Mouse (Mus musculus) embryonic facial prominence, embryonic 10.5 days (tissue): Measurements from ENCODE around the gene Arhgap27. TPM values are rescaled to one million over a fixed set of nuclear protein-coding genes. Genes with fewer than 3 reads are reported as not detected.

Experiments used
- DNase-seq: peaks from one replicate; pipeline ENCODE4 v3.0.0-alpha.2; 2017; ENCODE audit warnings: low spot score
- H3K27ac ChIP-seq: fragments of 300-500 bp; sonication (generic); replicated peaks from 2 replicates; pipeline ENCODE4 v1.5.1; 2016; ENCODE audit warnings: mild to moderate bottlenecking
- H3K27me3 ChIP-seq: fragments of 300-500 bp; sonication (generic); replicated peaks from 2 replicates; pipeline ENCODE4 v1.6.1; 2016; ENCODE audit warnings: low read depth, mild to moderate bottlenecking; ENCODE audit not compliant: poor library complexity, severe bottlenecking
- H3K36me3 ChIP-seq: fragments of 300-500 bp; sonication (generic); replicated peaks from 2 replicates; pipeline ENCODE4 v1.6.1; 2016; ENCODE audit warnings: mild to moderate bottlenecking, moderate library complexity
- H3K4me1 ChIP-seq: fragments of 300-500 bp; sonication (generic); 2 replicates; pipeline ENCODE4 v1.6.1; 2016
- H3K4me3 ChIP-seq: fragments of 300-500 bp; sonication (generic); 2 replicates; pipeline ENCODE4 v1.5.1; 2016; ENCODE audit warnings: mild to moderate bottlenecking, moderate library complexity
- H3K9me3 ChIP-seq: fragments of 300-500 bp; sonication (generic); 2 replicates; pipeline ENCODE4 v1.6.1; 2016; ENCODE audit warnings: mild to moderate bottlenecking
- WGBS: fragments of 180-500 bp; shearing (Covaris S2); methylation state at CpG from one replicate; pipeline ENCODE4 v1.1.7; 2016; 5-methylcytosine and 5-hydroxymethylcytosine counted together
- polyA plus RNA-seq: library from polyadenylated mRNA; unstranded; fragments of >200 nt; fragmentation: Nextera tagmentation; extraction: Ambion mirVana; gene quantifications from 2 replicates; pipeline ENCODE4 v1.2.1, GENCODE M21; 2016

The Arhgap27 gene
- polyA plus RNA-seq, 1 experiment from 2014 or later: 5.8 TPM

DNA sequence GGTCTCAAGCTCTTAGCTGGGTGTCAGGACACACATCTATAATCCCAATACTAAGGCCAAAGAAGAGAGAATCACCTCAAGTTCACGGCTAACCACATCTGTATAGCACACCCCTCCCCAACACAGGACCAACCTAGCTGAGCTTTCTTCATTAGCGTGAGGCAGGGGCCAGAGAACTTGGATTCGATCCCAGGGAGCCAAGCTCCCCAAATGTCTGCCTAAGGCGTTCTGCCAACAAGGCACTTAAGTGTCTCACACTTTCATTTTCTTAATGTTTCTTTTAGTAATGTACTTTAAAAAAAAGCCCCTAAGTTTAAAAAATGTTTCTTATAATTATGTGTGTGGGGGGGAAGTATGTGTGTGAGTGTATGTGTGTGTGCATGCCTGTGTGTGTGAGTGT lies 42.8 kb downstream of the Arhgap27 start:
- Histone ChIP-seq H3K9me3 (no peaks in the 10 kb centered on the region), H3K4me3 (no peak overlapping the region), H3K27me3 (peaks cover 27% of the 10 kb centered on the region), H3K4me1 (peaks cover 12% of the 10 kb centered on the region), H3K27ac (no peak overlapping the region), H3K36me3 (no peaks in the 10 kb centered on the region)
- 78% methylated on average over 4 of the region's 4 CpGs for WGBS
- DNase-seq: no peak

DNA sequence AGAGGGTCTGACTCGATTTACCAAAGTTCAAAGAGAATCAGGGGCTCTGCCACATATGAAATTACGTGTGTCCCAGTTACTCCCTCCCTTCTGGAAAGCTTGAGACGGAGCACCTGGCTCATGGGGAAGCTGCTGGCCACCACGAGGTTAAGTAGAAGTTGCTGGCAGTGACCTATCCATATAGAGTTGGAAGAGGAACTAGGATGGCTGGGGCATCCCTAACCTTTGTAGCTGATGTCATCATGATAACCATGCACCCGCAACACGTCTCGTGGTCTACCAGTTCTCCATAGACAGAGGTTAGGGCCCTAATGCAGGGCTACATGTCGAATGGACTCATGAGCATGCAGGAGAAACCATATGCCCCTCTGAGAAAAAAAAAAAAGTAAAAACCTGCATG lies 43.3 kb downstream of the Arhgap27 start:
- Histone ChIP-seq H3K4me3 (no peak overlapping the region), H3K27ac (no peak overlapping the region), H3K27me3 (peaks cover 27% of the 10 kb centered on the region), H3K4me1 (peaks cover 11% of the 10 kb centered on the region), H3K9me3 (no peaks in the 10 kb centered on the region), H3K36me3 (no peaks in the 10 kb centered on the region)
- no peak for DNase-seq
- 86% methylated on average over 8 of the region's 8 CpGs for WGBS

DNA sequence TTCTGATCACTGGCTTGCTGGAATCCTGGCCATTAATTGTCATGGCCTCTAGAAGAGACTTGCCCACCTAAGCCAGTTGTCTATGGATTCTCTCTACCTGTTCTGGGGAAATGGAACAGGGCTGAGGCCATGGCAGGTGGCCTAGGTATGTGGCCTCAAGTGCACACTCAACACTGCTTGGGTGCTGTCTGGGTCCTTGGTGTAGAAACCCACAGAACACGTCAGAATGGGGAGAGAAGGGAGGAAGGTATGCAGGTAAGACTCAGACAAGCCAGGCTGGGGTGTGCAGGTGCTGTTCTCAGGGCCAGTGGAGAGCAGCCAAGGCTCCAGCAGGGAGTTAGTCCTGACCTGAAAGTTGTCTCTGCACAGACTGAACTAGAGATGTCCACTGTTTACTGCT lies 45.5 kb downstream of the Arhgap27 start:
- Histone ChIP-seq H3K27me3 (peaks cover 12% of the 10 kb centered on the region; the same call in 1 of the 2 replicates), H3K9me3 (no peaks in the 10 kb centered on the region), H3K4me1 (peaks cover 8% of the 10 kb centered on the region; the same call in 1 of the 2 replicates), H3K4me3 (no peak overlapping the region), H3K27ac (no peak overlapping the region), H3K36me3 (no peaks in the 10 kb centered on the region)
- DNase-seq: no peak
- WGBS: 65% methylated on average over 1 of the region's 1 CpGs

- H3K27ac ChIP-seq: 0 out of 2 replicates have a peak overlapping the region, but pooled peaks have one; percentile 5
- H3K4me1 ChIP-seq: peaks cover 18% of the 10 kb centered on the region
- no peaks in the 10 kb centered on the region for H3K9me3 ChIP-seq
- no peaks in the 10 kb centered on the region for H3K36me3 ChIP-seq
- no peak overlapping the region for H3K4me3 ChIP-seq
- no peak for DNase-seq
- 83% methylated on average over 5 of the region's 5 CpGs for WGBS
- peaks cover 24% of the 10 kb centered on the region for H3K27me3 ChIP-seq
Measured at GRCm38 (mm10) chr11:103315379-103315778, 48.1 kb downstream of the Arhgap27 start.

- WGBS: 77% methylated on average over 10 of the region's 10 CpGs
Measured at GRCm38 (mm10) chr11:103314736-103315374, 48.6 kb downstream of the Arhgap27 start.

DNA sequence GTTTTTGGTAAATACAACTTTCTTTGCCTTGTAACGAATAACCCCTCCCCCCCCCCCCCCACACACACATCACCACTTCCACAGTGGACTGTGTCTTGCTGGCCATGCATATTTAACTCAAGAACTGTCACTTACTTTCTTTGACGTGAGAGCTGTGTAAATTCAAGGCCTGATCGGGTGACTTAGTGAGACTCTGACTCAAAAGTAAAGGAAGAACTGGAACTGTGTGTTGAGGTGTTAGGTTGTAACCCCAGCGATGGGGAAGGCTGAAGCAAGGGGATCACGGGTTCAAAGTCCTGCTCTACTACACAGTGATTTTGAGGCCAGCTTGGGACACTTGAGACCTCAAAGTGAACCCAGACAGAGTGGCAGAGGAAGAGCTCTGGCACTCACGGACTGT lies 50.0 kb downstream of the Arhgap27 start:
- Histone ChIP-seq H3K27me3 (peaks cover 22% of the 10 kb centered on the region), H3K27ac (0 out of 2 replicates have a peak overlapping the region, but pooled peaks have one; percentile 90), H3K9me3 (no peaks in the 10 kb centered on the region), H3K4me1 (peaks cover 18% of the 10 kb centered on the region), H3K4me3 (no peak overlapping the region), H3K36me3 (no peaks in the 10 kb centered on the region)
- 83% methylated on average over 6 of the region's 6 CpGs for WGBS
- no peak for DNase-seq

More at GRCm38 (mm10) chr11:103314736-103315374, 48.6 kb downstream of the Arhgap27 start:
- DNase-seq: no peak
- Histone ChIP-seq H3K36me3 (no peaks in the 10 kb centered on the region), H3K27ac (no peak overlapping the region), H3K4me1 (peaks cover 18% of the 10 kb centered on the region), H3K4me3 (no peak overlapping the region), H3K27me3 (peaks cover 22% of the 10 kb centered on the region), H3K9me3 (no peaks in the 10 kb centered on the region)

GRCm38 (mm10) chr11:103312655-103313255 lies 50.7 kb downstream of the Arhgap27 start:
- Histone ChIP-seq H3K4me1 (peaks cover 22% of the 10 kb centered on the region), H3K27me3 (peaks cover 16% of the 10 kb centered on the region), H3K9me3 (no peaks in the 10 kb centered on the region), H3K4me3 (no peak overlapping the region), H3K36me3 (no peaks in the 10 kb centered on the region), H3K27ac (peak overlapping the region; percentile 90)
- DNase-seq: peak; percentile 38
- WGBS: 40% methylated on average over 8 of the region's 8 CpGs

GRCm38 (mm10) chr11:103311960-103312611 lies 51.4 kb downstream of the Arhgap27 start:
- 5% methylated on average over 30 of the region's 30 CpGs for WGBS
- H3K4me1 ChIP-seq: peaks cover 22% of the 10 kb centered on the region

DNA sequence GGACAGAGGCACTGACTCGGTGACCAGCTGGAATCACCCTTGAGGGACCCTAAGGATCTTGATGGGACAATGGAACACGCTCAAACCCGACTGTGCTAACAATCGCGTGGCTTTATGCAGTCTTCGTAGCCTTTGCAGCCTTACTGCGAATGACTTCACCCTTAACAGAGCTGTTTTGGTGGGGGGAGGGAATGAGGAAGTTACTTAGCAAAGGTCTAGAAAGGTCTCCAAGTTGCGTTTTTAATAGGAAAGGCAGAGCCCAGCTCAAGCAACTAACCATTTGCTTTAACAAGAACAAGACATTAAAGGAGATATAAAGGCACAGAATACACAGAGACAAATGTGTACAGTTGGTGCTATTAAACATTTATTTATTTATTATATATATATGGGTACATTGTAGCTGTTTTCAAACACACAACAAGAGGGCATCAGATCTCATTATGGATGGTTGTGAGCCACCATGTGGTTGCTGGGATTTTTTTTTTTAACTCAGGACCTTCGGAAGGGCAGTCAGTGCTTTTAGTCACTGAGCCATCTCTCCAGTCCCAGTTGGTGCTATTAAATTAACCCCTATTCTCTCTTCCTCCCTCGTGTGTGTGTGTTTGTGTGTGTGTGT lies 53.4 kb downstream of the Arhgap27 start:
- 79% methylated on average over 10 of the region's 10 CpGs for WGBS
- Histone ChIP-seq H3K4me3 (no peak overlapping the region), H3K36me3 (no peaks in the 10 kb centered on the region), H3K27ac (no peak overlapping the region), H3K9me3 (no peaks in the 10 kb centered on the region), H3K4me1 (peaks cover 25% of the 10 kb centered on the region), H3K27me3 (peaks cover 13% of the 10 kb centered on the region)
- no peak for DNase-seq

More at GRCm38 (mm10) chr11:103311960-103312611, 51.4 kb downstream of the Arhgap27 start:
- H3K4me3 ChIP-seq: peak overlapping the region; percentile 60
- H3K9me3 ChIP-seq: no peaks in the 10 kb centered on the region
- no peaks in the 10 kb centered on the region for H3K36me3 ChIP-seq
- peak overlapping the region; percentile 90 for H3K27ac ChIP-seq
- peaks cover 13% of the 10 kb centered on the region for H3K27me3 ChIP-seq
- peak; percentile 77 for DNase-seq

GRCm38 (mm10) chr11:103307910-103308309 lies 55.6 kb downstream of the Arhgap27 start:
- Histone ChIP-seq H3K27me3 (peaks cover 13% of the 10 kb centered on the region), H3K4me3 (no peak overlapping the region), H3K36me3 (no peaks in the 10 kb centered on the region), H3K4me1 (peaks cover 23% of the 10 kb centered on the region), H3K9me3 (no peaks in the 10 kb centered on the region), H3K27ac (no peak overlapping the region)
- DNase-seq: no peak
- 74% methylated on average over 8 of the region's 8 CpGs for WGBS

DNA sequence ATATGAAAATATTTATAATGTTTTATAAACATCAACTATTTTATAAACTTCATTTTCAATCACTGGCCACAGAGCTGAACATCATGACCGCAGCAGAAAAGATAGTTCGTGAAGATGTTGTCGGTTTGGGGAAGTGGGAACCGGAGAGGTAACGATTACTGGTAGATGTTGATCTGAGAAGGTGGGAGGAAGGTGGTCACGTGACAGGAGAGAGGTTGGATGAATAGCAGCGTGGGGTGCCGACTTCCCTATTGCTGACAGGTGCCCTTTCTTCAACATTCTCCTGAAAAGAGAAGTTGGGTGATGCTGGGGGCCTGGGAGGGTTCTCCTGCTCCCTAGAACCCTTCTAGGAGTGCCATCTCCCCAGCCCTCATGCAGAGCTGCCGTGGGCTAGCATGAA lies 59.0 kb downstream of the Arhgap27 start:
- Histone ChIP-seq H3K36me3 (no peaks in the 10 kb centered on the region), H3K9me3 (no peaks in the 10 kb centered on the region), H3K4me1 (0 out of 2 replicates have a peak, but pooled peaks cover 7% of the 10 kb centered on the region), H3K27ac (no peak overlapping the region), H3K4me3 (no peak overlapping the region), H3K27me3 (no peaks in the 10 kb centered on the region)
- WGBS: 88% methylated on average over 9 of the region's 9 CpGs
- no peak for DNase-seq

GRCm38 (mm10) chr11:103294772-103295171 lies 68.7 kb downstream of the Arhgap27 start:
- no peaks in the 10 kb centered on the region for H3K36me3 ChIP-seq
- H3K4me3 ChIP-seq: no peak overlapping the region
- H3K27ac ChIP-seq: no peak overlapping the region
- DNase-seq: no peak
- peaks cover 17% of the 10 kb centered on the region for H3K4me1 ChIP-seq
- 92% methylated on average over 7 of the region's 7 CpGs for WGBS
- no peaks in the 10 kb centered on the region for H3K9me3 ChIP-seq
- H3K27me3 ChIP-seq: no peaks in the 10 kb centered on the region; the same call in 1 of the 2 replicates
